Mouse (Mus musculus) cortical plate, adult 2 months (tissue): ENCODE results near the gene Capza1.

Source experiments
- CTCF ChIP-seq: fragments of 200-500 bp; IDR thresholded peaks from 2 replicates; pipeline ENCODE4 v1.5.1; 2011; ENCODE audit warnings: mild to moderate bottlenecking, control low read depth, low read length; ENCODE audit not compliant: insufficient read depth; ENCODE audit errors: extremely low read depth
- POLR2A ChIP-seq: fragments of 200-500 bp; IDR thresholded peaks from 2 replicates; pipeline ENCODE4 v1.6.1; 2011; ENCODE audit warnings: mild to moderate bottlenecking, low read length, control low read depth; ENCODE audit not compliant: insufficient read depth; ENCODE audit errors: extremely low read depth

DNA sequence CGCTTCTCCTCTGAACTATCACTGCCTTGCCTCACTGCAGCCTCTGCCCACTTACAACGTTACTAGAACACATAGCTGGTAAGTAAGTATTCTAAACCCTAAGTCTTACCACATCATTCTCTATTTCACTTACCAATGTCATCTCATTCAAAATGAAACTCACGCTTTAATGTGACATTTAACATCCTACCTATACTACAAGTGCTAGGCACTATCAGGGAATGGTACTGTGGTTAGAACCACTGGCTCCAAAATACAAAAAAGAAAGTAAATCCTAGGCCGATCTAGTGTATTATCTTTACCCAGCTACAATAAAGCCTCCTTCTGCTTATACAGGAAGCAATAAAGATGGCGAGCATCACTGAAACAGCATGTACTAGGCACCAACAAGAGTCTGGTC is 23.3 kb downstream of the Capza1 start:
- TF ChIP-seq CTCF = no peak
- no peak for TF ChIP-seq POLR2A
